Mouse (Mus musculus) liver, adult 2 months (tissue): Measurements from ENCODE around the gene Plcl1.

ENCODE experiments used
- CTCF ChIP-seq: fragments of 200-500 bp; IDR thresholded peaks from 2 replicates; pipeline ENCODE4 v1.5.1; 2011; ENCODE audit warnings: low read depth, low read length, control low read depth
- POLR2A ChIP-seq: fragments of 200-500 bp; IDR thresholded peaks from 2 replicates; pipeline ENCODE4 v1.6.1; 2011; ENCODE audit warnings: low read length, control low read depth; ENCODE audit not compliant: insufficient read depth; ENCODE audit errors: extremely low read depth

DNA sequence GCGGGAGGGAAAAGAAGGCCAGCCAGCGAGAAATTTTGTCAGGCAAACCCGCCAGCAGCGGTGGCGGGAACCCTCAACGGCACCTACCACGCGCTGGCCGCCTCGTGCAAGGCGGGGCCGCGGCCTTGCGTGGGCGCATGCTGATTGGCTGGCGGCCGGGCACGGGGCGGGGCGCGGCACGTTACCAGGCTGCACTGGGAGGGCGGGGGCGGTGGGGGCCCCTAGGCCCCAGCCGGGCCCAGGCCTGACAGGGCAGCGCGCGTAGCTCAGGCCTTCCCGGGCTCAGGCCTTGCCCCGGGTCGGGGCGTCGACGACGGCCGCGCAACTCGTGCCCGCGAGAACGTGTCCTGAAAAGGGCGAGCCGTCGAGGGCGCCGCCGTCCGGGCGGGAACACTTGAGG lies 43.1 kb upstream of the Plcl1 start:
- TF ChIP-seq CTCF (no peak), POLR2A (no peak)
